8 mouse cellular contexts compared by ENCODE assay signal in the genomic region with DNA sequence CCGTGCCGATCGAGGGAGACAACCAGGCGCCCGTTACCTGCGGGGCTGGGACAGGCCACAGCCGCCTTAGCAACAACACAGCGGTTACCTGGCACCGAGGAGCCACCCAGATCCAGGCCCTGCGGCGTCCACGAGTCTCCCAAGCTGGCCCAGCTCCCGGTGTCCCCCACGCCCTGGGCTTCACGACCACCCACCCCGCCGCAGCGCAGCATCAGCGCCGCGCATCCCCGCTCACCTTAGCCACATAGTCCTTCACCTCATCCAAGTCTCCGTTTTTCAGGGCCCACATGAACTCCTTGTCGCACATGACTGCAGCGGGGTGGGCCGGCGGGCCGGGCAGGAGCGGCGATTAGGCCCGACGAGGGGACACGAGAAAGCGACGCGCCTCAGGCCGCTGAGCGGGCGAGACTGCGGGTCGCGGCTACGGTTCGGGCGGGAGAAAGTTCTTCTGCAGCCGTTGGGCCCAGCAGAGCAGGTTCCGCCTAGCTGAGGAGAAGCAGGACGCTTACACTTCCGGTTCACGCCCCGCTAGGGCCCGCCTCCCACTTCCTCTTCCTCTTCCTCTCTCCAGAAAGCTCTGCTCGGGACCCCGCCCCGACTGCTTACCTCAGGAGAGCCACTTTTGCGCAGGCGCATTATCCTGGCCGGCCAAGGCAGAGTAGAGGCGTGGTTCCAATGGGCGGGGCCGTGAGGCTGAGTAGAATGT. TPM values are rescaled to one million over a fixed set of nuclear protein-coding genes. Genes with fewer than 3 reads are reported as not detected.
DNase-seq lines count a peak whose midpoint lies in the region; ATAC-seq and TF ChIP-seq lines count a peak whose summit lies in the region.

A gene (minus strand): TSS at position 585 of the 706 bp plus-strand sequence.

- H3K27ac ChIP-seq in hindbrain, embryonic 13.5 days = peak within 1 kb of the TSS; percentile 84

- peak within 1 kb of the TSS; percentile 99 for H3K4me3 ChIP-seq in hindbrain, embryonic 13.5 days

- CTCF ChIA-PET in Patski (lab: Charles Lee) = interaction anchor here (1.3 kb wide), 1 partner anchor 18 kb away, joined by 4 read pairs; no protein-coding TSS in a partner anchor

- POLR2A ChIA-PET in Patski (lab: Charles Lee) = no interaction called here

- H3K27me3 ChIP-seq in Patski = no peaks in the 10 kb centered on the region
- H3K27me3 ChIP-seq in hindbrain, embryonic 13.5 days = no peaks in the 10 kb centered on the region

- no peak for TF ChIP-seq CTCF in Patski (IDR thresholded peaks at IDR 0.05)

- peak within 1 kb of the TSS; percentile 97 for H3K9ac ChIP-seq in hindbrain, embryonic 13.5 days

- peak; percentile 65 for DNase-seq in Patski (ENCODE audit: low read depth, low spot score)
- DNase-seq in cerebellum, postnatal 14 days = peak; percentile 98 to 99
- peak; percentile 94 to 95 for DNase-seq in frontal cortex, postnatal 14 days (ENCODE audit: low spot score in 2 of 2)
- peak; percentile 93 for DNase-seq in layer of hippocampus, postnatal 25 days (ENCODE audit: extremely low spot score in 1 of 2, low spot score in 1 of 2)
- DNase-seq in lung, postnatal 25 days (ENCODE audit: low spot score) = peak; percentile 99
- peak; percentile 99 for DNase-seq in retina, embryonic 14.5 days (ENCODE audit: low spot score)
- DNase-seq in thymus, postnatal 4 days = peak; percentile 98

- 0% methylated on average over 61 of the region's 61 CpGs for WGBS in hindbrain, embryonic 13.5 days

- peak; percentile 95 for ATAC-seq in Patski
- peak; percentile 100 for ATAC-seq in hindbrain, embryonic 13.5 days (ENCODE audit: low FRiP score)

- H3K4me2 ChIP-seq in hindbrain, embryonic 13.5 days = peak within 1 kb of the TSS; percentile 84

- peaks cover 18% of the 10 kb centered on the region for H3K4me1 ChIP-seq in hindbrain, embryonic 13.5 days (replicated peaks)

- no peaks in the 10 kb centered on the region for H3K9me3 ChIP-seq in hindbrain, embryonic 13.5 days

- H3K36me3 ChIP-seq in hindbrain, embryonic 13.5 days = no peaks in the 10 kb centered on the region

- in situ Hi-C loops in Patski (cut with MboI; ENCODE audit: low pct_unique_long_range_greater_than_20kb) = loop anchor here (25.0 kb wide), 1 partner anchor 1898 kb away; a partner anchor contains a TSS

RNA-seq across cellular contexts. Expression of the gene that starts here (rescaled TPM):
- polyA plus RNA-seq in Patski (2021) = 174 TPM
- 188 and 195 TPM in 2 replicates for polyA plus RNA-seq in hindbrain, embryonic 13.5 days (2015; fragmentation: Nextera tagmentation; extraction: Ambion mirVana)
- total RNA-seq in layer of hippocampus, postnatal 25 days (2021) = 100 to 1,000 TPM; 259 to 279 TPM

Comparison
In these comparisons a context has a peak if more than half of its experiments do, and no peak if none do; other contexts are left out.
1. Peak in every context shown above with its lines: DNase-seq, ATAC-seq, H3K4me3 ChIP-seq and H3K27ac ChIP-seq.